Mouse (Mus musculus): ENCODE data around the gene Klk14.
"Not testable (repeated sequence)": the region's sequence is repeated elsewhere in the genome, so short reads cannot be mapped to it uniquely, and the experiment has no call there.

- not testable (repeated sequence) for TF ChIP-seq CTCF (IDR thresholded peaks at IDR 0.05); EP300 (IDR thresholded peaks at IDR 0.05; ENCODE audit: insufficient read depth, low read depth, low read length); POLR2A (IDR thresholded peaks at IDR 0.05; ENCODE audit: insufficient read depth, low read depth, low read length)
These were observed 23.0 kb upstream of the Klk14 start for GRCm38 (mm10) chr7:43667221-43667620.

Data from heart, adult 2 months (tissue).